In genomic region chr2:26941539-26941938, GRCm38 (mm10) we compare ENCODE assay signal across 14 mouse cellular contexts. TPM values are rescaled to one million over a fixed set of nuclear protein-coding genes. Genes with fewer than 3 reads are reported as not detected.
DNase-seq lines count a peak whose midpoint lies in the region; ATAC-seq and TF ChIP-seq lines count a peak whose summit lies in the region.
"Had no signal": no experiment of that assay in that cellular context is flagged by ENCODE, and none has a peak within 500 bp of the region (broad histone marks: within the 10 kb centered on the region; RNA-seq: fewer than 3 reads in every experiment).

No protein-coding gene starts in this region.

- H3K9me3 ChIP-seq in liver, postnatal 0 days (ENCODE audit: low read length), result no peaks in the 10 kb centered on the region
- H3K9me3 ChIP-seq: hindbrain, embryonic 12.5 days; neural tube, embryonic 15.5 days had no signal

- peak; percentile 66 for TF ChIP-seq CTCF in liver, postnatal 0 days (IDR thresholded peaks at IDR 0.05; ENCODE audit: low read depth)

- peak; percentile 54 for DNase-seq in layer of hippocampus, adult 9-11 months
- no peak for DNase-seq in layer of hippocampus, adult 8-10 months (ENCODE audit: low spot score in 2 of 2)
- peak; percentile 55 for DNase-seq in liver, postnatal 0 days
- no peak for DNase-seq in gastrocnemius, adult 8-10 months (ENCODE audit: low spot score in 2 of 2)
- no peak for DNase-seq in left cerebral cortex, adult 9 months (ENCODE audit: low spot score in 2 of 2)
- DNase-seq in cerebellum, adult 11-12 months, result no peak
- DNase-seq: cerebellum, postnatal 10 days; gastrocnemius, postnatal 14 days; layer of hippocampus, postnatal 36 days had no signal

- no peak overlapping the region for H3K4me3 ChIP-seq in liver, postnatal 0 days (ENCODE audit: low read depth, low read length)
- H3K4me3 ChIP-seq: erythroblast, embryonic 14.5 days; hindbrain, embryonic 12.5 days; neural tube, embryonic 15.5 days had no signal

- H3K4me2 ChIP-seq in liver, postnatal 0 days (ENCODE audit: low read depth, low read length), result no peak overlapping the region
- H3K4me2 ChIP-seq: hindbrain, embryonic 12.5 days; neural tube, embryonic 15.5 days had no signal

- ATAC-seq in common myeloid progenitor, adult 5-6 weeks (replicated peaks; ENCODE audit: low read depth, poor library complexity, severe bottlenecking), result peak; percentile 74
- ATAC-seq in liver, postnatal 0 days, result peak; percentile 85
- ATAC-seq in neutrophil, adult 5-6 weeks (ENCODE audit: extremely low read depth, insufficient number of reproducible peaks, low FRiP score, poor library complexity, severe bottlenecking), result peak; percentile 87

- no peak overlapping the region for H3K27ac ChIP-seq in liver, postnatal 0 days (ENCODE audit: low read depth)
- H3K27ac ChIP-seq: hindbrain, embryonic 12.5 days; neural tube, embryonic 15.5 days had no signal

- no peaks in the 10 kb centered on the region for H3K36me3 ChIP-seq in liver, postnatal 0 days (replicated peaks; ENCODE audit: insufficient read depth, low read length)
- H3K36me3 ChIP-seq: hindbrain, embryonic 12.5 days; neural tube, embryonic 15.5 days had no signal

- WGBS in liver, postnatal 0 days (ENCODE audit: insufficient replicate concordance), result 24% methylated on average over 5 of the region's 5 CpGs

- H3K27me3 ChIP-seq in liver, postnatal 0 days (ENCODE audit: insufficient read depth, low read length), result no peaks in the 10 kb centered on the region
- H3K27me3 ChIP-seq: hindbrain, embryonic 12.5 days; neural tube, embryonic 15.5 days had no signal

- TF ChIP-seq EP300 in liver, postnatal 0 days (IDR thresholded peaks at IDR 0.05; ENCODE audit: low read depth), result no peak

- H3K9ac ChIP-seq in liver, postnatal 0 days (replicated peaks), result no peak overlapping the region
- H3K9ac ChIP-seq: hindbrain, embryonic 12.5 days; neural tube, embryonic 15.5 days had no signal

- H3K4me1 ChIP-seq in liver, postnatal 0 days (ENCODE audit: insufficient read depth), result 0 out of 2 replicates have a peak, but pooled peaks cover 4% of the 10 kb centered on the region
- H3K4me1 ChIP-seq: hindbrain, embryonic 12.5 days; neural tube, embryonic 15.5 days had no signal

RNA-seq across cellular contexts. Expression of gene Stkld1, which starts 7.7 kb away (rescaled TPM):
- under 1 TPM in 3 of 4 experiments, not detected in 1; 0.34 to 1.00 (median 0.35) TPM for total RNA-seq in layer of hippocampus, adult 8-10 months (2022)
- 0.23 TPM in 1 of 2 replicates, not detected in the other for total RNA-seq in common myeloid progenitor, adult 5-6 weeks (2017)
- 0.06 TPM in 1 of 2 replicates, not detected in the other for polyA plus RNA-seq in liver, postnatal 0 days (2015; fragmentation: Nextera tagmentation; extraction: Ambion mirVana)
- total RNA-seq in neutrophil, adult 5-6 weeks (2017), result not detected in 2 replicates
- not detected for total RNA-seq in gastrocnemius, adult 8-10 months (2022)
- total RNA-seq: gastrocnemius, postnatal 14 days had no signal

RNA-seq across cellular contexts. Expression of gene Surf4, which starts 7.8 kb away (rescaled TPM):
- total RNA-seq in layer of hippocampus, adult 8-10 months (2022), result 10 to 100 TPM; 50.4 to 57.6 (median 55.9) TPM
- total RNA-seq in common myeloid progenitor, adult 5-6 weeks (2017), result 50.3 and 51.5 TPM in 2 replicates
- 105 and 112 TPM in 2 replicates for polyA plus RNA-seq in liver, postnatal 0 days (2015; fragmentation: Nextera tagmentation; extraction: Ambion mirVana)
- total RNA-seq in neutrophil, adult 5-6 weeks (2017), result 49.6 and 56.1 TPM in 2 replicates
- 10 to 100 TPM; 76.1 to 81.4 (median 79.4) TPM for total RNA-seq in gastrocnemius, adult 8-10 months (2022)

RNA-seq across cellular contexts. Expression of gene Rexo4, which starts 22.6 kb away (rescaled TPM):
- 10 to 100 TPM; 55.6 to 67.6 (median 59.5) TPM for total RNA-seq in layer of hippocampus, adult 8-10 months (2022)
- total RNA-seq in common myeloid progenitor, adult 5-6 weeks (2017), result 94.5 and 117 TPM in 2 replicates
- 13.7 and 14.2 TPM in 2 replicates for polyA plus RNA-seq in liver, postnatal 0 days (2015; fragmentation: Nextera tagmentation; extraction: Ambion mirVana)
- 76.4 and 98.3 TPM in 2 replicates for total RNA-seq in neutrophil, adult 5-6 weeks (2017)
- 10 to 100 TPM; 11.0 to 15.8 (median 14.4) TPM for total RNA-seq in gastrocnemius, adult 8-10 months (2022)

RNA-seq across cellular contexts. Expression of gene Surf1, which starts 25.2 kb away (rescaled TPM):
- total RNA-seq in layer of hippocampus, adult 8-10 months (2022), result 100 to 1,000 TPM; 102 to 124 (median 112) TPM
- total RNA-seq in common myeloid progenitor, adult 5-6 weeks (2017), result 37.1 and 43.2 TPM in 2 replicates
- polyA plus RNA-seq in liver, postnatal 0 days (2015; fragmentation: Nextera tagmentation; extraction: Ambion mirVana), result 29.8 and 30.1 TPM in 2 replicates
- total RNA-seq in neutrophil, adult 5-6 weeks (2017), result 74.5 and 91.8 TPM in 2 replicates
- total RNA-seq in gastrocnemius, adult 8-10 months (2022), result 10 to 100 TPM; 36.3 to 50.3 (median 43.0) TPM

RNA-seq across cellular contexts. Expression of gene Surf2, which starts 25.4 kb away (rescaled TPM):
- 10 to 100 TPM; 36.2 to 42.4 (median 37.7) TPM for total RNA-seq in layer of hippocampus, adult 8-10 months (2022)
- 85.6 and 92.0 TPM in 2 replicates for total RNA-seq in common myeloid progenitor, adult 5-6 weeks (2017)
- polyA plus RNA-seq in liver, postnatal 0 days (2015; fragmentation: Nextera tagmentation; extraction: Ambion mirVana), result 14.6 and 15.3 TPM in 2 replicates
- total RNA-seq in neutrophil, adult 5-6 weeks (2017), result 40.9 and 44.7 TPM in 2 replicates
- 10 to 100 TPM in 3 of 4 experiments, 1 to 10 TPM in 1; 9.5 to 14.7 (median 13.0) TPM for total RNA-seq in gastrocnemius, adult 8-10 months (2022)

Comparison
In these comparisons a context has a peak if more than half of its experiments do, and no peak if none do; other contexts are left out.
1. DNase-seq: peak in layer of hippocampus, adult 9-11 months (single experiment) and liver, postnatal 0 days (single experiment); none in layer of hippocampus, adult 8-10 months (0 of 2), gastrocnemius, adult 8-10 months (0 of 2), left cerebral cortex, adult 9 months (0 of 2) and cerebellum, adult 11-12 months (single experiment).
2. Peak in every context shown above with its lines, with median percentiles within 50 percentile points of each other: ATAC-seq.